Mouse (Mus musculus) liver, postnatal 0 days (tissue): ENCODE measurements around the gene Arhgef9. TPM values are rescaled to one million over a fixed set of nuclear protein-coding genes. Genes with fewer than 3 reads are reported as not detected.
A peak's percentile ranks its signal among the peaks of the same experiment; 100 is the strongest.

ENCODE experiments used
- ATAC-seq: fragments of 200-750 bp; cut with Nextera tagmentation; 2 replicates; pipeline ENCODE4 v1.8.0; 2017; ENCODE audit warnings: mild to moderate bottlenecking, moderate library complexity
- DNase-seq: peaks from one replicate; pipeline ENCODE4 v3.0.0-alpha.2; 2016
- H3K27ac ChIP-seq: fragments of 300-500 bp; sonication (generic); 2 replicates; pipeline ENCODE4 v1.5.1; 2014; ENCODE audit warnings: antibody characterized with exemption, moderate library complexity, mild to moderate bottlenecking, low read depth
- H3K27me3 ChIP-seq: fragments of 300-500 bp; sonication (generic); 2 replicates; pipeline ENCODE4 v1.6.1; 2014; ENCODE audit warnings: low read length, control low read depth, mixed read lengths; ENCODE audit not compliant: insufficient read depth
- H3K36me3 ChIP-seq: fragments of 300-500 bp; sonication (generic); replicated peaks from 2 replicates; pipeline ENCODE4 v1.6.1; 2014; ENCODE audit warnings: mild to moderate bottlenecking, control low read depth, low read length, moderate library complexity, mixed read lengths; ENCODE audit not compliant: insufficient read depth
- H3K4me1 ChIP-seq: fragments of 300-500 bp; sonication (generic); 2 replicates; pipeline ENCODE4 v1.6.1; 2014; ENCODE audit warnings: antibody characterized with exemption, mild to moderate bottlenecking, control low read depth; ENCODE audit not compliant: insufficient read depth
- H3K4me2 ChIP-seq: fragments of 300-500 bp; sonication (generic); 2 replicates; pipeline ENCODE4 v1.6.1; 2014; ENCODE audit warnings: low read depth, mild to moderate bottlenecking, low read length, moderate library complexity, mixed read lengths
- H3K4me3 ChIP-seq: fragments of 300-500 bp; sonication (generic); 2 replicates; pipeline ENCODE4 v1.5.1; 2014; ENCODE audit warnings: low read depth, low read length
- H3K9ac ChIP-seq: fragments of 300-500 bp; sonication (generic); replicated peaks from 2 replicates; pipeline ENCODE4 v1.6.1; 2014; ENCODE audit warnings: mild to moderate bottlenecking, moderate library complexity
- H3K9me3 ChIP-seq: fragments of 300-500 bp; sonication (generic); 2 replicates; pipeline ENCODE4 v1.6.1; 2016; ENCODE audit warnings: mild to moderate bottlenecking, control low read depth, low read length, mixed read lengths
- CTCF ChIP-seq: sonication (generic); IDR thresholded peaks from 2 replicates; pipeline ENCODE4 v1.5.1; 2016; ENCODE audit warnings: antibody characterized with exemption, low read depth
- EP300 ChIP-seq: IDR thresholded peaks from 2 replicates; pipeline ENCODE4 v1.6.1; 2016; ENCODE audit warnings: antibody characterized with exemption, low read depth, mild to moderate bottlenecking
- WGBS: fragments of 180-500 bp; shearing (Covaris S2); extraction: QIAGEN DNeasy Blood & Tissue Kit; methylation state at CpG from one replicate; pipeline ENCODE4 v1.1.7; 2014; ENCODE audit not compliant: insufficient replicate concordance; 5-methylcytosine and 5-hydroxymethylcytosine counted together
- polyA plus RNA-seq: library from polyadenylated mRNA; unstranded; fragments of >200 nt; fragmentation: Nextera tagmentation; extraction: Ambion mirVana; gene quantifications from 2 replicates; pipeline ENCODE4 v1.2.1, GENCODE M21; 2015

Gene Arhgef9
- polyA plus RNA-seq, 1 experiment from 2014 or later: 3.1 TPM

GRCm38 (mm10) chrX:95123462-95123861 is 73.2 kb downstream of the Arhgef9 start:
- Histone ChIP-seq H3K9ac (no peak overlapping the region), H3K4me2 (no peak overlapping the region), H3K36me3 (no peaks in the 10 kb centered on the region), H3K9me3 (no peaks in the 10 kb centered on the region), H3K27me3 (0 out of 2 replicates have a peak, but pooled peaks cover 2% of the 10 kb centered on the region), H3K4me1 (no peaks in the 10 kb centered on the region), H3K27ac (no peak overlapping the region), H3K4me3 (no peak overlapping the region)
- ATAC-seq: no peak
- no peak for DNase-seq
- TF ChIP-seq CTCF: no peak
- TF ChIP-seq EP300: no peak
- WGBS: 71% methylated on average over 6 of the region's 6 CpGs

DNA sequence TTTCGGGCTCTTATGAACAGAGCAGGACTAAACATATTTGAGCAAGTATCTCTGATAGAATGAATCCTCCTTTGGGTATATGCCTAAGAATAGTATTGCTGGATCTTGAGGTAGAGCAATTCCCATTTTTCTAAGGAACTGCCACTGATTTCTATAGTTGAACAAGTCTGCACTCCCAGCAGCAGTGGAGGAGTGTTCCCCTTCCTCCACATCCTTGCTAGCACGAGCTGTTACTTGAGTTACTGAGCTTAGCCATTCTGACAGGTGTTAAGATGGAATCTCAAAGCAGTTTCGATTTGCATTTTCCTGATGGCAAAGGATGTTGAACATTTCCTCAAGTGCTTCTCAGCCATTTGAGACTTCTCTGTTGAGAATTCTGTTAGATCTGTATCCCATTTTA is 92.3 kb downstream of the Arhgef9 start:
- H3K4me3 ChIP-seq: no peak overlapping the region
- H3K4me1 ChIP-seq: no peaks in the 10 kb centered on the region
- no peak overlapping the region for H3K9ac ChIP-seq
- DNase-seq (no peak), ATAC-seq (no peak)
- no peak overlapping the region for H3K4me2 ChIP-seq
- no peaks in the 10 kb centered on the region for H3K36me3 ChIP-seq
- H3K27me3 ChIP-seq: no peaks in the 10 kb centered on the region
- no peak for TF ChIP-seq CTCF
- TF ChIP-seq EP300: no peak
- H3K9me3 ChIP-seq: no peaks in the 10 kb centered on the region
- no peak overlapping the region for H3K27ac ChIP-seq
- 67% methylated on average over 3 of the region's 3 CpGs for WGBS

DNA sequence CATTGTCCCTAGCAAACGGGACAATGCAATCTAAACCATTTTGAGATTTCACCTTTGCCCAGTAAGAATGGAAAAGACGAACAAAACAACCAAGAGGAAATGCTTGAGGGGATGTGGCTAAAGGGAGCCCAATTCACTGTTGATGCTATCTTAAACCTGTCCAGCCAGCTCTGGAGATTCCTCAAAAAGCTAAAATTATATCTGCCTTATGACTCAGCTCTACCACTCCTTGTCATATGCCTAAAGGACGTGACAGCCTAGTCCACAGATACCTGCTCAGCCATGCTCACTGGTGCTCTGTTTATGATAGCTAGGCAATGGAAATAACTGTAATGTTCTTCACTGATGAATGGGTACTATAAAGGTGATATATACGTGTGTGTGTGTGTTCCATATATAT is 109.0 kb downstream of the Arhgef9 start:
- Histone ChIP-seq H3K27ac (no peak overlapping the region), H3K9me3 (no peaks in the 10 kb centered on the region), H3K9ac (no peak overlapping the region), H3K4me1 (no peaks in the 10 kb centered on the region), H3K36me3 (no peaks in the 10 kb centered on the region), H3K4me2 (no peak overlapping the region), H3K27me3 (no peaks in the 10 kb centered on the region), H3K4me3 (no peak overlapping the region)
- TF ChIP-seq CTCF: no peak
- TF ChIP-seq EP300: no peak
- no peak for DNase-seq
- no peak for ATAC-seq
- WGBS: 47% methylated on average over 4 of the region's 4 CpGs

- H3K4me1 ChIP-seq: no peaks in the 10 kb centered on the region
- WGBS: 52% methylated on average over 9 of the region's 9 CpGs
- no peak overlapping the region for H3K4me3 ChIP-seq
- peak; percentile 10 for DNase-seq
- ATAC-seq: no peak
- TF ChIP-seq EP300 (no peak), CTCF (no peak)
- H3K27ac ChIP-seq: no peak overlapping the region
- no peak overlapping the region for H3K4me2 ChIP-seq
- no peaks in the 10 kb centered on the region for H3K36me3 ChIP-seq
- H3K27me3 ChIP-seq: no peaks in the 10 kb centered on the region
- H3K9ac ChIP-seq: no peak overlapping the region
- H3K9me3 ChIP-seq: no peaks in the 10 kb centered on the region
Measured at GRCm38 (mm10) chrX:95077013-95077699, 119.5 kb downstream of the Arhgef9 start.

- H3K27ac ChIP-seq: no peak overlapping the region
- no peaks in the 10 kb centered on the region for H3K9me3 ChIP-seq
- no peak overlapping the region for H3K4me3 ChIP-seq
- H3K36me3 ChIP-seq: no peaks in the 10 kb centered on the region
- ATAC-seq (no peak), DNase-seq (no peak)
- no peaks in the 10 kb centered on the region for H3K27me3 ChIP-seq
- no peak overlapping the region for H3K4me2 ChIP-seq
- WGBS: 61% methylated on average over 5 of the region's 5 CpGs
- TF ChIP-seq CTCF: no peak
- TF ChIP-seq EP300: no peak
- H3K9ac ChIP-seq: no peak overlapping the region
- no peaks in the 10 kb centered on the region for H3K4me1 ChIP-seq
Measured at GRCm38 (mm10) chrX:95027907-95028306, 168.7 kb downstream of the Arhgef9 start.

GRCm38 (mm10) chrX:95026361-95026892 is 170.2 kb downstream of the Arhgef9 start, which contains the start of gene Spin4:
Spin4 (minus strand) TSS chrX:95026682.
- Histone ChIP-seq H3K9ac (peak within 1 kb of the TSS; percentile 46), H3K4me2 (peak within 1 kb of the TSS; percentile 77), H3K9me3 (no peaks in the 10 kb centered on the region), H3K27me3 (no peaks in the 10 kb centered on the region), H3K36me3 (no peaks in the 10 kb centered on the region), H3K27ac (peak within 1 kb of the TSS; percentile 64), H3K4me3 (peak within 1 kb of the TSS; percentile 56), H3K4me1 (no peaks in the 10 kb centered on the region)
- DNase-seq (peak; percentile 60), ATAC-seq (peak; percentile 91)
- 12% methylated on average over 20 of the region's 30 CpGs for WGBS
- no peak for TF ChIP-seq CTCF
